Mouse (Mus musculus): ENCODE data around the gene Scfd2.

DNA sequence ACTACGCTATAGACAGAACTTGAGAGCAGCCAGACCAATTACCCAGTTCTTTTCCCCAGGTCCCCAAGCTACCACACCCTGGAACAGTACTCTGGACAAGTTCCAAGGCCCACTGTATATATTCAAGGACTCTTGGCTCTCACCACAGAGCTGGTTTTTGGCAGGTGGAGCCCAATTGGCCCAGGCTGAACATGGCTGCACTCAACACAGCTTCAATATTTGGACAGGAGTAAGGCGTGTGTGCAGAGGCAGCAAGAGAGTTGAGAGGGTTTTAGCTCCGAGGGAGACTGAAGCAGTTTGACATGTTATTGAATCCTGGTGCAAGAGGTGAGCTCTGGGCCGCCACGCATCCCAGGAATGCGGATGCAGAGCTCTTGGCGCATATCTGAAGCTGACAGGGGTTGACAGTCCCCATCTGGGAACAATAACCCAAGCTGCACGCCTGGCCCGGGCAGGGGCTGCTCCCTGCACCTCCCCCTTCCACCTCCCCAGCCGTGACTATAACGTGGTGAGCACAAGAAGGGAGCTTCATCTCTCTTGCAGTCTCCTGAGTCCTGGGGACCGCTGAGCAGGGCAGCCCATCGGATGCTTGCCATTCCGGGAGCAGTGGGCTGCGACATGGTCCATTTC lies 370.1 kb downstream of the Scfd2 start:
- TF ChIP-seq CTCF (IDR thresholded peaks at IDR 0.05; ENCODE audit: low read depth, low read length) (no peak), POLR2A (IDR thresholded peaks at IDR 0.05; ENCODE audit: borderline replicate concordance, low read depth, low read length) (no peak)
